In genomic region chr14:31365350-31365749, GRCm38 (mm10) we compare ENCODE assay signal across 7 mouse cellular contexts. TPM values are rescaled to one million over a fixed set of nuclear protein-coding genes. Genes with fewer than 3 reads are reported as not detected.
DNase-seq lines count a peak whose midpoint lies in the region; ATAC-seq and TF ChIP-seq lines count a peak whose summit lies in the region.

No protein-coding gene starts in this region.

- H3K4me1 ChIP-seq in midbrain, embryonic 10.5 days, result no peaks in the 10 kb centered on the region
- no peaks in the 10 kb centered on the region for H3K4me1 ChIP-seq in midbrain, embryonic 15.5 days
- no peaks in the 10 kb centered on the region for H3K4me1 ChIP-seq in bone marrow macrophage, adult 2 months (ENCODE audit: control insufficient read depth, insufficient read depth, low read length)
- H3K4me1 ChIP-seq in embryonic facial prominence, embryonic 14.5 days (ENCODE audit: control insufficient read depth, insufficient read depth, low read length), result no peaks in the 10 kb centered on the region
- H3K4me1 ChIP-seq in limb, embryonic 11.5 days (ENCODE audit: control insufficient read depth, insufficient read depth, low read length), result no peaks in the 10 kb centered on the region

- no peaks in the 10 kb centered on the region for H3K27me3 ChIP-seq in midbrain, embryonic 10.5 days (ENCODE audit: low read depth, poor library complexity, severe bottlenecking)
- no peaks in the 10 kb centered on the region for H3K27me3 ChIP-seq in midbrain, embryonic 15.5 days (replicated peaks)
- no peaks in the 10 kb centered on the region for H3K27me3 ChIP-seq in embryonic facial prominence, embryonic 14.5 days (replicated peaks; ENCODE audit: control insufficient read depth, insufficient read depth, low read length)
- no peaks in the 10 kb centered on the region for H3K27me3 ChIP-seq in limb, embryonic 11.5 days (ENCODE audit: control insufficient read depth, insufficient read depth, low read length)

- peaks cover 95% of the 10 kb centered on the region for H3K36me3 ChIP-seq in midbrain, embryonic 10.5 days
- peaks cover 48% of the 10 kb centered on the region for H3K36me3 ChIP-seq in midbrain, embryonic 15.5 days (replicated peaks)
- peaks cover 82% of the 10 kb centered on the region for H3K36me3 ChIP-seq in embryonic facial prominence, embryonic 14.5 days (ENCODE audit: control insufficient read depth, insufficient read depth, low read length)
- peaks cover 12% of the 10 kb centered on the region for H3K36me3 ChIP-seq in limb, embryonic 11.5 days (ENCODE audit: control insufficient read depth, insufficient read depth, low read length)

- ATAC-seq in midbrain, embryonic 15.5 days (replicated peaks), result no peak
- no peak for ATAC-seq in embryonic facial prominence, embryonic 14.5 days (ENCODE audit: low read depth)
- no peak for ATAC-seq in limb, embryonic 11.5 days (ENCODE audit: insufficient number of reproducible peaks, low FRiP score, low TSS enrichment, low read depth)

- no peak overlapping the region for H3K9ac ChIP-seq in midbrain, embryonic 15.5 days
- H3K9ac ChIP-seq in embryonic facial prominence, embryonic 14.5 days (ENCODE audit: low read depth, low read length), result no peak overlapping the region
- H3K9ac ChIP-seq in limb, embryonic 11.5 days (ENCODE audit: low read length), result no peak overlapping the region

- TF ChIP-seq POLR2A in bone marrow macrophage, adult 2 months (IDR thresholded peaks at IDR 0.05; ENCODE audit: borderline replicate concordance, low read depth, low read length), result no peak

- no peak overlapping the region for H3K27ac ChIP-seq in midbrain, embryonic 10.5 days (replicated peaks)
- H3K27ac ChIP-seq in midbrain, embryonic 15.5 days, result no peak overlapping the region
- H3K27ac ChIP-seq in bone marrow macrophage, adult 2 months (ENCODE audit: insufficient read depth, low read depth, low read length), result no peak overlapping the region
- no peak overlapping the region for H3K27ac ChIP-seq in embryonic facial prominence, embryonic 14.5 days (replicated peaks; ENCODE audit: low read depth, low read length)
- H3K27ac ChIP-seq in limb, embryonic 11.5 days (replicated peaks; ENCODE audit: low read depth, low read length), result no peak overlapping the region

- H3K4me2 ChIP-seq in midbrain, embryonic 15.5 days, result no peak overlapping the region
- H3K4me2 ChIP-seq in embryonic facial prominence, embryonic 14.5 days (ENCODE audit: low read depth, low read length), result no peak overlapping the region
- H3K4me2 ChIP-seq in limb, embryonic 11.5 days (ENCODE audit: low read depth, severe bottlenecking), result no peak overlapping the region

- peak; percentile 48 for DNase-seq in midbrain, embryonic 10.5 days (ENCODE audit: low spot score)
- DNase-seq in MN1 (ENCODE audit: low spot score), result peak; percentile 71
- peak; percentile 63 for DNase-seq in embryonic facial prominence, embryonic 14.5 days (ENCODE audit: low spot score)
- DNase-seq in limb, embryonic 11.5 days (ENCODE audit: low spot score), result peak; percentile 75
- DNase-seq in right cerebral cortex, postnatal 14 days, result peak; percentile 75

- H3K9me3 ChIP-seq in midbrain, embryonic 10.5 days (replicated peaks), result no peaks in the 10 kb centered on the region
- H3K9me3 ChIP-seq in midbrain, embryonic 15.5 days, result no peaks in the 10 kb centered on the region
- H3K9me3 ChIP-seq in embryonic facial prominence, embryonic 14.5 days (ENCODE audit: control insufficient read depth, low read length), result no peaks in the 10 kb centered on the region
- no peaks in the 10 kb centered on the region for H3K9me3 ChIP-seq in limb, embryonic 11.5 days (ENCODE audit: control insufficient read depth, low read length)

- TF ChIP-seq CTCF in bone marrow macrophage, adult 2 months (IDR thresholded peaks at IDR 0.05; ENCODE audit: low read depth, low read length), result peak; percentile 37; the same call in 1 of the 2 replicates

- H3K4me3 ChIP-seq in midbrain, embryonic 10.5 days, result no peak overlapping the region
- no peak overlapping the region for H3K4me3 ChIP-seq in midbrain, embryonic 15.5 days
- H3K4me3 ChIP-seq in bone marrow macrophage, adult 2 months (ENCODE audit: insufficient read depth, low read length), result no peak overlapping the region
- no peak overlapping the region for H3K4me3 ChIP-seq in embryonic facial prominence, embryonic 14.5 days (ENCODE audit: low read depth, low read length)
- H3K4me3 ChIP-seq in limb, embryonic 11.5 days (ENCODE audit: low read depth, low read length), result no peak overlapping the region

RNA-seq across cellular contexts. Expression of gene Capn7, which starts 28.9 kb away (rescaled TPM):
- 28.9 and 35.5 TPM in 2 replicates for polyA plus RNA-seq in midbrain, embryonic 10.5 days (2016; fragmentation: Nextera tagmentation; extraction: Ambion mirVana)
- polyA plus RNA-seq in midbrain, embryonic 15.5 days (2015; fragmentation: Nextera tagmentation; extraction: Ambion mirVana), result 85.9 and 89.5 TPM in 2 replicates
- polyA plus RNA-seq in bone marrow macrophage, adult 2 months (2012; ENCODE audit: insufficient read depth, insufficient read length, missing spikeins), result 37.5 and 39.7 TPM in 2 replicates
- 43.8 and 47.4 TPM in 2 replicates for polyA plus RNA-seq in embryonic facial prominence, embryonic 14.5 days (2014; fragmentation: Nextera tagmentation; extraction: Ambion mirVana)
- polyA plus RNA-seq in limb, embryonic 11.5 days (2014; fragmentation: Nextera tagmentation; extraction: Ambion mirVana), result 34.5 and 36.8 TPM in 2 replicates

RNA-seq across cellular contexts. Expression of gene Dnah1, which starts 41.7 kb away (rescaled TPM):
- 7.4 and 7.7 TPM in 2 replicates for polyA plus RNA-seq in midbrain, embryonic 10.5 days (2016; fragmentation: Nextera tagmentation; extraction: Ambion mirVana)
- polyA plus RNA-seq in midbrain, embryonic 15.5 days (2015; fragmentation: Nextera tagmentation; extraction: Ambion mirVana), result 4.6 and 4.9 TPM in 2 replicates
- not detected in 2 replicates for polyA plus RNA-seq in bone marrow macrophage, adult 2 months (2012; ENCODE audit: insufficient read depth, insufficient read length, missing spikeins)
- 5.9 and 7.6 TPM in 2 replicates for polyA plus RNA-seq in embryonic facial prominence, embryonic 14.5 days (2014; fragmentation: Nextera tagmentation; extraction: Ambion mirVana)
- polyA plus RNA-seq in limb, embryonic 11.5 days (2014; fragmentation: Nextera tagmentation; extraction: Ambion mirVana), result 9.1 and 9.4 TPM in 2 replicates
